Mouse (Mus musculus) E14TG2a.4 (cell line): ENCODE data around the gene Olah.

Experiments used
- CTCF ChIP-seq: conservative IDR thresholded peaks from 2 replicates; pipeline ENCODE4 v1.5.1; 2014; ENCODE audit warnings: low read length
- POU5F1 ChIP-seq: IDR thresholded peaks from 2 replicates; pipeline ENCODE4 v1.6.1; 2014; ENCODE audit warnings: low read length, borderline replicate concordance

- no peak for TF ChIP-seq CTCF
- no peak for TF ChIP-seq POU5F1
Observed at GRCm38 (mm10) chr2:3323132-3323531, 73.9 kb downstream of the Olah start.
